Mouse (Mus musculus): Measurements from ENCODE around the gene Tsku. TPM values are rescaled to one million over a fixed set of nuclear protein-coding genes. Genes with fewer than 3 reads are reported as not detected.

The Tsku gene
- total RNA-seq, 1 experiment from 2014 or later, result 13.2 TPM

DNA sequence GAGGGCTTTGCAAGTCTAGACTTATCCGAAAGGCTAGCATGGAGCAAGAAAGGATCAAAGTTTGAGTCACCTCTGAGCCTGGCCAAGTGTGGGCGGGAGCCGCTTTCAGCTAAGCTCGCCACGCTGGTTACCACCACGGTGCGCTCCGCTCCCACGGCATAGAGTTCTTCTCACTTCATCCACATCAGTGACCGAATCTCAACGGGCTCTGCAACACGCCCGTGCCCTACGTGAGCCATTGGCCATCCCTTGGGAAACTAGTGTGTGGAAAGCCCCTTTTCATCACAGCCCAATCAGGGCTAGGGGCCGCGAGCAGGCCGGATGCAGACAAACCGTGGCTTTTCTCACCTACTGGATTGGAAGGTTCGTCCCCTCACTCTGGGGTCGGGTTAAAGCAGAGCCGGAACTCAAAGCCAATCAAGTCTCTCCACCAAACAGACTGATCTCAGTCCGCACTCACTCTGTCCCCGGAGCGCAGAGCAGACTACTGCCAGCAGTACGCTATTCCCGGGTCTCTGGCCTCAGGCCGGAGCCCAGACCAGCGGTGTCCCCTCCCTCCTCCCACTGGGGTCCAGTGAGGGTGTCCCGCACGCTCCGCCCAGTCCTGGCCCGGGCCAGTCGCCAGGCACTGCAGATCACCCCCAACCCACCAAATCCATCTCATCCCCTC lies 1.0 kb downstream of the Tsku start:
- peak; percentile 64 for DNase-seq

DNA sequence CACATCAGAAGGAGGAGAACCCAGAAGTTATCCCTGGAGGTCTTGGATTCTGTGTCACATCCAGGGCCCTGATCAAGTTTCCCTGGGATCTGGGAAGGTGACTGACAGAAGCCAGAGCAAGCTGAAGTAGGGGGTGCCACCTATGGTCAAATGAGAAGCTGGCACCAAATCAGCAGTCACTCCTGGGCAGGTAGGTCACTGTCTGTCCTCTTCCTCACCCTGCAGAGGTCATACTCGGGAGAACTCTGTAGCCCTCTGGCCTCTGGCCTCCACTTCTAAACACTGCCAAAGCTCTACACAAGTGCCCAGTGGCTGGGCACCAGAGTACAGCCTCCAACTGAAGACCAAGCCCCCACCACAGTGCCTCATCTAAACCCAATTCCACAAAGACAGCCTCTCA lies 3.1 kb downstream of the Tsku start:
- DNase-seq, result no peak

DNA sequence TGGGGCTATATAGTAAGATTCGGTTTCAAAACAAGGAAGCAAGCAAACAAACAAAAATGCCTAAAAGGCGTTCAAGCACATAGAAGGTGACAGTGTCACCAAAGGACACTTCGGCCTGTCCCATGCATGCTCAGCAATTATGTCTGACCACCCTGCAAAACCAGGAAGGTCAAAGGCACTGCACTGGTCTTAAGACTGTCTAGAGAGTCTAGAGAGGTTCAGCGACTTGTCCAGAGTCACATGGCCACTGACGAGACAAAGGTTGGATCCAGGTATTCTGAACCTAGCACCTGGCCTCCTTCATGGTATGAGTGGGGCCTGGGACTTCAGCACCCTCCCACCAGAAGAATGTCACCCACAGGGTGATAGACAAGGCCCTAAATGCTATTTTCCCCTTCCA lies 3.8 kb downstream of the Tsku start:
- no peak for DNase-seq

DNA sequence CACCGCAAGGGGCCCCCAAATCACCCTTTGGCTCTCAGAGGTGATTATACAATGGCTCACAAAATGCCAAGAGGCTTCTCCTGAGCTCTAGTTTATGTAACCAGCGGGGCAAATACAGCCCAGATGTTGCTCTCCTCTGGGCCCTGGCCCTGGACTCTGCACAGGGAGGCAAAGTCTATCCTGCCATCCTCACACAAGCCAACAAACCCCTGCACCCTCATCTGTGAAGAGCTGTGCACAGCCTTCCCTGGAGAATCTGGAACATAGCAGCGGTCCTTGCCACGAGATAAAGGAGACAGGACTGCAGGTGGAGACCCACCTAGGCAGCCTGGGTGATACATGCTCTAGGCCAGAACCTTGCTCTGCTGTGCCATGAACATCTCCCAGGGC lies 6.2 kb downstream of the Tsku start:
- DNase-seq, result no peak

DNA sequence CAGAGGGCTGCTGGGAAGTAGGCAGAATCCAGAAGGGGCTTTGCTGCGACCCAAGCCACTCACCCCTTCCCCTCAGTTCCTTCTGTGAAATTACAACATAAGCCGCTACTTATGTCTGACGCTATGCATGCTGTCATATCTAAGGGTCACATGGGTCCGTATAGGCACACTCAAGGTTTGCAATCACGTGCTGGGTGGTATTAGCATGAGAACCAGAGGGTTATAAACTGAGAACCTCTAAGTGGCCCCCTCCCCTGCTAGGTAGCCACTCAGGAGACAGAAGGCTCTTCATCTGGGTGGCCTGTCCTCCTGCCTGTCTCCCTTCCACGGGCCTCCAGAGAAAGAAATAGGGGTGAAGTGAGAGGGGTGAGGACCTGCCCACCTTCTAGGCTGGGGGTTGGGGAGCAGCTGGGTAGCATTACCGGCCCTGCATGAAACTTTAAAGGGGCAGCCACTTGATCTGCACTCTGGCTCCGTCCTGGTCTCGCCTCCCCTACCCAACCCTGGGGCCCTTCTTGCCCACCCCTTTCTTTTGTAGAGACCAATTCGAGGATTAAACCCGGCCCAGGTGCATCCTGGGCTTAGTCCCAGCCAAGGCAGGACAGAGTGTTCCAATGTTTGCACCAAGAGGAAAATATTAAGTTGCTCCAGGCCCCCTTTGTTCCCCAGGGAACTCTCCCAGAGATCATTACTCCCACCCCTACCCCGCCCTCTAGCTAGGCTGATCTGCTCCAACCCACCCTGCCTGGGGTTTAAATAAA lies 6.8 kb downstream of the Tsku start:
- no peak for DNase-seq

DNA sequence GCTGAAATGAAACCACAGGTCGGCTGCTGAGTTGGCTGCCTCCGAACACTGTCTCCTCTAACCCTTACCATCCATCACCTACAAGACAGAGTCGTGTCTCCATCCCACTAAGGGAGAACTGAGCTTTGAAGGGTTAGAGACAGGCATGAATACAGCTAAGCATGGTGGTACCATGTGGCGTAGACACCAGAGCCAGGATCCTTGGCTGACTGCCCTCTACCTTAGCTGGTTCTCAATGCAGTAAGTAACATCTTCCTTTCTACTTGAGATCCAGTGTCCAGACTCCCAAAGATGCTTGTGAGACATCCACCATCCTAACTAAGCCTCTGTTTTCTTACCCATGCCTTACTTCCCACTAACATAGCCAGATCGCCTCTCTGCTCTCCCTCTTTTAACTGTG lies 7.5 kb downstream of the Tsku start:
- DNase-seq, result no peak

DNA sequence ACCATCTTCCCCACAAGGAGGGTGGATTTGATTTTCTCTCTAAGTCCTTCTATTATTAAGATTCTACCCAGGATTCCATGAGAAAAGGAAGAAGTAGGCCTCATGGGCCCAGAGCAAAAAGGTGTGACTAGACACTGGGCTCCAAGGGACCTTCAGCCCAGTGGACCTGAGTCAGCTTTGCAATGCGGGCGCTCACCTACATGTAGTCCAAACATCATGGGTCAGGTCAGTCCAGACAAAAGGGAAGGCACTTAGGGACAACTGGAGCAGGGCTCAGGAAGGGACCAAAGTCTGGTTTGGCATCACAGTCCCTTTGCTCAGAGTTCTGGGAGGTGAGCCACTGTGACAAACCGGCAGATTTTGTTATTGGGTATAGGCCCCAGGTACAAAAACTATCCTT lies 9.6 kb downstream of the Tsku start:
- no peak for DNase-seq

DNA sequence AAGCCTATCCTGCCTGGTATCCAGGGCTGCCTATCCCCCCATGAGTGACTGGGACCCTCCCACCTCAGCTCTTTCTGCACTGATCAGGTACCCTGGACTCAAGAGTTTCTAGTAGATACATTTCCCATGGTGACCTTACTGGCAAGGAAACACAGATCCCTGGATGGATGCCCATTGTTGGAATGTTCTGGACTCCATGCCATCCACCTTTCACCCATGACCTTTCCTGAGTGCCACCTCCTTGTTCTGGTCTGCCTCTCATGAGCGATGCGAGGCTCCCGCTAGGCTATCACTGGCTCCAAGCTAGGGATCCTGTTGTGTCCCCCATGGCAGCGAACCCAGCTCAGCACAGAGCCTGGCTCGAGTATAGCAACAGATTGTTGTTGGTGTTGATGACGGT lies 11.3 kb downstream of the Tsku start:
- DNase-seq, result peak; percentile 20

DNA sequence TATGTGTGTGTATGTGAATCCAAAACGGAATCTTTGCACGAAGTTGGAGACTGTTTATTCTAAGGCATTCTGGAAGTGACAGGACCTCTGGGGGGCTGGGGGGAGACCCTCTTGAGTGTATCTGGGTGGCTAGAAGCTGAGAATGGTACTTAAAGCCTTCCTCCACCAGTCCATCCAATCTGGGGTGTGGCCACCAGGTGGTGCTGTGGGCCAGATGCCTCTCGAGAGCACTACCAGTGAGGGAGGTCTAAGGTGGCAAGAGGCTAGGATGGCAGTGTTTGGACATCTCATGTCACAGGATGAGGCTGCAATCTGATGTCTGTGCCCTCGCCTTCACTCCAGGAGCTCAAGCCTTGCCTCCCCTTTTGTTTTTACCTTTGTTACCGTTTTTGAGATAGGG lies 12.0 kb downstream of the Tsku start:
- DNase-seq, result peak; percentile 93

DNA sequence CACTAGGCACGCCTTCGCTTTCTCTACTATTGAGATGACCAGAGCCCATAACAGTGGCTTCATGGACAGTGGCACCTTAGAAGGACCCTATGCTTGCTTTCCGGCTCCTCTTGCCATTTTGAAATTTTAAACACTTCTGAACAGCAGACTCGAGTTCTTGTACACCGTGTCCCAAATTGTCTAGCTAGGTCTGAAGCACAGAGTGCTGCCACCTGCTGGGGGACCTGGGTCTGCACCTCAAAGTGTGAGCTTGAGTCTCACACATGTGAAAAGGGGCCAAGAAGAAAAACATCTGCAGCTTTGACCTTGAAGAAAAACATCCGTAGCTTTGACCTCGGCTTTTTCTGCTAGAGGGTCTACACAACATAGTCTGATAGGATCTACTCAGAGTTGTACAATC lies 13.1 kb downstream of the Tsku start:
- peak; percentile 82 for DNase-seq

DNA sequence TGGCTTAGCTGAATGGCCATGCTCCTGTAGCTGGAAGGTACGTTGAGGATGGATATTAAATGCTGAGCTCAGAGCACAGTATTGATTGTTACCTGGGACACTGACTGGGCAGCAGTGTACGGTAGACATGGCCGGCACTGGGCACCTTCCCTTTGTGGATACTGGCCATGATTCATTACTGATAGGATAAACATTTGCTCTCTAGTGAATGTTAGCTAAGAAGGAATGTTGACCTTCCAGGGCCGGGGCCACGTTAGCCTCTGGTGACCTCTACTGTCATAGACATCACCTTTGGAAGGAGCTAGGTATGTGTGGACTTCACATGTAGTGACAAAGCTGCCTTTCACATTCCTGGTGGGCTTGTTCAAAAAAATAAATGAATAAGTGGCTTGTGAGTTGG lies 13.7 kb downstream of the Tsku start:
- no peak for DNase-seq

DNA sequence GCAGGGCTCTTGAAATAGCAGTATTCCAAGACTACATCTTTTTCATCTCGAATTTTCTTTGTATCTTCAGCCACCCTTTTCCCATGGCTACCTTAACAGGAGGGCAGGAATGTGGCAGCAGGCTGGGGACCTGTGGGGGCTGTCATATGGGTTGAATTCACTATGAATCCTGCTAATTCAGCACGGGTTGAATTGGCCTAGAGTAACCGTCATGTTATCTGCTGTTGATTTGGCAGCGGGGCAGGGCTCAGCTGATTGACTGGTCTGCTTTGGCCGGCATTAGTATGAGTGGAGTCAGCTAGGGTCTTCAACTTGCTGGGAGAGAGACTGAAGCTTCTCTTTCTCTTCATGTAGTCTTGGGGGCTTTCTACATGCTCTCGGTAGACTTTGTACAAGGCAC lies 16.1 kb downstream of the Tsku start:
- DNase-seq, result no peak

DNA sequence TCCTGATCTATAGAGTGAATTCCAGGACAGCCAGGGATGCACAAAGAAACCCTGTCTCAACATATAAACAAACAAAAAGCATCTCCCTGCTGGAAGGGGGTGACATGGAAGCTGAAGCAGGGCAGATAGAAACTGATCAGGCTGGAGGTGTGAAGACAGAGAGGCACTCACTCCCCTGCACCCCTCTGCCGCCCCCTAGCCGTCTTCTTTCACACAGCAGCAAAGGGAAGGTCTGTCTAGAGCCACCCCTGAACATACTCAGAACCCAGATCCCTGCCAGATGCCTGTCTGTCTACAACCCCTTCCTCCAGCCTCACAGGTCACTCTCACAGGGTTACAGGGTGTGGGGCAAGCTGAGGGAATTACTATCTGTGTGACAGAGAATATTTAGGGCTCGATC lies 16.8 kb downstream of the Tsku start:
- peak; percentile 66 for DNase-seq

DNA sequence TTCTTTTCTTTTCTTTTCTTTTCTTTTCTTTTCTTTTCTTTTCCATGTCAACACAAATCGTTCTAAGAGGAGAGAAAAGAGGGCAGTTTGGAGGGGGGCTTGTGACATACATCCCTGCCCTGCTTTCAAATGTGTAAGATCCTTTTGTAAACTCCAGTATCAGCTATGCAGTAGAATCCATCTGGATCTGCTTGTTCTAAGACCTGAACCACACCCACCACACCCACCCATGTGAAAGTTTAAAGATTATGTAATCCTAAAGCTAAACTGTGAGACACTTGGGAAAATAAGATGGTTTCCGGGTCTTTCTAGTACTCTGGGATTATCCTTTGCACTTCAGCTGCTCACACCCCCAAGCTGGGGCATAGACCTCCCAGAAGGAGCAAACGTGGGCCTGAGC lies 18.9 kb downstream of the Tsku start:
- DNase-seq, result no peak

DNA sequence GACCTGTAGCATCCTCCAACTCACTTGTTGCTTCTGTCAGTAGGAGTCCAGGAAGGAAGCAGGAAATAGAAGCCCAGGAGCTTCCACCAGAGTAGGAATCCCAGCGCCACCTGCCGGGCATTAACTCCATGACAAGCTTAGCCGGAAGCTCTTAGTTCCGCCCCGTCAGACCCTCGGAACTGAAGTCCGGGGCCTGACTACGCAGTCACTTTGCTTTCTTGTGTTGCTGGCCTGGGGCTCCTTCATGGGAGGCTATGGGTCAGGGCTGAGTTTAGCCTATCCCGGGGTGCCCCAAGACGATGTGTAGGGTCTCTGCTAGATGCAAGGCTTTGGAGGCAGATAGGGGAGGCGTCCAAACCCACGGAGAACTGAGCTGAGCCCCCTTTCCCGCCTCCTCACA lies 19.7 kb downstream of the Tsku start:
- peak; percentile 91 for DNase-seq

DNA sequence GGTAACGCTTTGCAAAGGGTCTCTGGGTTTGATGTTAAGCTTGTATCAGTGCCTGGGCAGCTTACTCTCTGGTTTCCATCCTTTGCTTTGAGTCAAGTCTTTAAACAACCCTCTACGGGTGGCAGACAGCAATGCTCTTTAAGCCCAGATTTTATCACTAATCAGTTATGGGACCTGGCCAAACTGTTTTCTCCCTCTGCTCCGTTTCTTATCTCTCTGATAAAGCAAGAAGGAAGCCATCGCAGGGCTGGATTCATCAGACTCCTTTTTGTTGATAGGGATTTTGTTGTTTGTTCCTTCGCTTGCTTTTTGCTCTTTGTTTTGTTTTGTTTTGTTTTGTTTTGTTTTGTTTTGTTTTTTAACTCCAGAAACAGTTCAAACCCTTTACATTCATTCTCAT lies 20.8 kb downstream of the Tsku start:
- DNase-seq, result no peak

DNA sequence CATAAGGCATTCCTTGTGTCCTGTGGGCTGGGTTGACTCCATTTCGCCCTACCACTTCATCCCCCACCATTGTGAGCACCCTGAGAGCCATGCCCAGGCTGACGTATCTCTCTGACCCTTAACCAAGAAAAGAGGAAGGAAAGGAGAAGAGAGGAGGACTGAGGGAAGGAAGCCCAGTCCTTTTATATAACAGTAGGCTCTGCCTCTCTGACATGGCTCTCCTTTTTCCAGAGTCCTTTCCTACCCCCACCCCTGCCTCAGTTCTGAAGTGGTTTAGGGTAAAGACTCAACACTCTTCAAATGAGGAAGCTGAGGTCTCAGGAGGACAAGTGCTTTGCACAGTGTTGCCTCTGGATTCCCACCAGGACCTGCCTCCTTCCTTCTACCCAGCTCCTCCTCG lies 27.1 kb downstream of the Tsku start:
- no peak for DNase-seq

DNA sequence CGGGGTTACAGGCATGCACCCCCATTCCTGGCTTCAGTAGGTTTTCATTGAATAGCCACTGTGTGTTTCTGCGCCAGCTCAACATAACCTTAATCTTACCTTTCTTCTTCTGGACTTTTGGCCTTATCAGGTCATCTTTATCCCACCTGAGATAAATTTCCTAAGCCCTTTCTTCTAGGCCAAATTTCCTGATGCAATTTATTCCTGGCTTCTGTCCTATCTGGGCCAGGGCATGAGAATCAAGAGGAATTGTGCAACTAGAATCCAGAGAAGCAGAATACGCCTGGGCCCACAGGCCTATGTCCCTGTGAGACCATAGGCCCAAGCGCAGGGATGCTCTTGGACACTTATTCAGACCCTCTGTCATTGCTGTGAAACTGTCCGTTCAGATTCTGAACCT lies 27.6 kb downstream of the Tsku start:
- DNase-seq, result no peak

DNA sequence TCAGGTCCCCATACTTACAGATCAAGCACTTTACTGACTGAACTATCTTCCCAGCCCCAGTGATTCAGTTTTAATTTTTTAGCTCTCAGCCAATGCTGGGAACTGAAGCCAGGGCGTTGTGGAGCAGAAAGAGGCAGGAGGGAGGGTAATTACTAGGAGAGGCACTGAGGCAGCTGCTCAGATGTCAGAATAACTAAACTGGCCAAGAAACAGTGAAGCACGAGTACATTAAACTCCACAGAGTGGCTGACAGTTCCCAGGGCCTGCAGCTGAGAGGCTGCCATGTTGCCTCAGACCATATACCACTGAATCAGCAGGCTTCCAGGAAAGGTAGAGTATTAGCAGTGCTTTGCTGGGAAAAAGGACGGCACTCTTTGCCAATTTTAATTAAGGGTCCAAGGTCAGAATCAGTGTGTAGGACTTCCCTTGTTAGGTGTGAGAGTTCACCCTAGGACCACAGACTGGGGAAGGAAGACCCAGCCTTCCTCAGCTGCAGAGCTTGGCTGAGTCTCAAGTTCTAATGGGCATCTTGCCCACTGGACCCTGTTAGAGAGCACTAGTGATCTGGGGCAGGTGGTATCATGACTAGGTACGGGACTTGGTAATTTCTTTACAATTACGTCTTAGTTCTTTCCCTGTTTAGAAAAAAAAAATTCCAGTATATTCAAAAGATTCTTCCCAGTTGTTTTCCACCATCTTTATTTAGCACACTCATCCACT lies 28.3 kb downstream of the Tsku start:
- DNase-seq, result no peak

DNA sequence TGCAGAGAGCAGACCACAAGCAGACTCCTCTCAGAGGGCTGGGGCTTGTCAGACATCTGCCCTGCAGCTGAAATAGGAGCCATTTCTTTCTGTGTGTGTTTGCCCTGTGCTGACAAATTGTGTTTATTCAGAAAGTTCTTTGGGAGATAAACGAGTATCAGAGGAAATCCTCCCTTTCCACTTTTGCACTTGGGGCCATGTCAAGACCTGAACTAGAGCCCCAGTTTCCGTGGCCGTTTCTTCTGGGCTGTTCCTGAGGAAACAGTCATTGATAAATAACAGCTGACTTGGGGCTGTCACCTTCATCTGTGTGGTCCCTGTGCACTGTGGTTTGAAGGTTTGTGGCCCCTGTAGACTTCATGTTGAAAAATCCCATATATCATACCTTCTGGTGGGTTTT lies 29.2 kb downstream of the Tsku start:
- DNase-seq, result no peak

DNA sequence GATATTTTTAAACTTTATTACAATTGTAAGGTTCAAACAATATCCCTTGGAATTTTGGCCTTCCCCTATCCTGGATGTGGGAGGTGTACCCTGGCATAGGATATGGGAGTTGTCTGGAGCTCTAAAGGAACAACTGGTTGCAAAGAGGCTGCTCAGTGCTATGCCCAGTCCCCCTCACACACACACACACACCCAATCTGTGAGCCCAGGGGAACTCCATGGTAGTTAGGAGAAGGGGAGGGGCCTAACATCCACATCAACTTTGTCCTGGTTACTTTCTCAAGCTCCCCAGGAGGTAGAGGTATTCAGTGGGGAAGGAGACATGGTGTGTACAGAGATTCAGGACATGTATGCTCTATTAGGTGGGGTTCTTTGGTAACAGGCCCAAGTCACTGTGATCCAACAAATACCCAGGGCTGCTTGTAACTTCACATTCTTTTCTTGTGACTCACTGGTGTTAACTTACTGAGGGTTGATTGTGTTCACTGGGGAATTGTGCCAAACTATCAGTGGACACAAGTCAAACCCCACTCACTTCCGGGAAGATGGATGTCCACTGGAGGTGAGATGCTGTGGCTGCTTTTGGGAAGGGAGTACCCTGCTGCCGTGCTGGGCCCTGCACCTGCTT lies 30.6 kb downstream of the Tsku start:
- no peak for DNase-seq

DNA sequence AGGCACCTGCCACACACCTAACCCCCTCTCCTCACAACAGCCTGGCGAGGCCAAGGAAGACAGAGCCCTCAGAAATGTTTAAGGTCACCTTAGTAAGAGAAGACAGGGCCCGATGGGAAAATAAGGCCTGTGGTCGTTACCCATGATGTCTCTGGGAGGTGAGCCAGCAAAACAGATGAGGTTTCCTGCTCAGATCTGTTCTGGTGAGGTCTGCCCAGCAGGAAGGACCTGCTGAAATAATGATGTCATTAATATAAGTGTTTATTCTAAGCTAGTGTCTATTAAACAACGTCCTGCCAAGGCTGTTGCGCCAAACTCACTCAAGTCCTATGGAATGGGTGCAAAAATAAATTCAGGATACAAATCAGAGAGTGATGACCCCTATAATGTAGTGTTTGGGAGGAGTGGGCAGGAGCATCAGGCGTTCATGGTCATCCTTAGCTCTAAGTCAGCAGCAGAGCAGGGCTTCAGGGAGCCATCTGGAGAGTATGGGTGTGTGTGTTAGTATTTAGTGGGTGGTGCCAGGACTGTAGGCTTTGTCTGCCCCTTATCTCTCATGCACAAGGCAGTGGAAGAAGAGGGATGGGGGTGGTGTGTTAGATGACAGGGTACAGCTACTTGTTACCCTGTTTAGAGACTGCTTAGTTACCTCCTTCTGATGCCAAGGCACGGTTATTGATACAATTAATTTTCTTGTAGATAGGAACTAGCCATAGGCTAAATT lies 31.3 kb downstream of the Tsku start:
- DNase-seq, result no peak

DNA sequence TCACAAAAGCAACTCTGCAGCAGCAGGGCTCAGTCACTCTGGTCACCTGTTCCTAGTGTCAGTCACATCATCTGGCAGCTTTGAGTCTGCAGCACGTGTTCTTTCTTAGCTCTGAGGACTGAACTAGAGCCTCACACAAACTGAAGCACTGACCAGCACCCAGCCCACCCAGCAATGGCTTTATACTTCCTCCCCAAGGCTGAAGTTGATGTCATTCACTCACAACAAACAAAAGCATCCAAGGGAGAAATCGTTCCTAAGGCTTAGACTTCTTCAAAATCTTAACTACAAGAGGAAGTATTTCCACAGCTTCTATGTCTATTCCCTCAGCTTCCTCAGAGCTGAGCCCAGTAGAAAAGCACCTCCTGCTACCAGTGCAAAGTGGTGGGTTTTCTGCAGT lies 32.8 kb downstream of the Tsku start:
- DNase-seq, result no peak
